Comparison of ENCODE assay signal across 19 mouse cellular contexts in the genomic region with DNA sequence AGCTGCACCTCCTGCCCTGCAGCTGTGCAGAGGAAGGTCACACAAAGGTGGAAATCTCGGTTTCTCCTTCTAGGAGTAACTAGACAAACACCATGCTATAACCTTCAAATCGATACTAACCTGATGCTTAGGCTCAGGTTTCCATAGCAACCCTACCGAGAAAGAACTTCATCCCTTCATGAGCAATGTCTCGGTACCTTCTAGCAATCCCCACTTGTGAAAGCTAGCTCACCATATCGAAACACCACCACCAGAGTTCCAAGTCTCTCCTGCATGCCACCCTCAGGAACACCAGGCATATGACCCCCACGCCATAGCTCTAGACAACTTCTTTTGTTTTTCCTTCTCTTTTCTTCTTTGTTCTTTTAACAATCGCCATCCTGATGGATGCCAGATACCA.
DNase-seq lines count a peak whose midpoint lies in the region; ATAC-seq and TF ChIP-seq lines count a peak whose summit lies in the region.
"Had no signal": no experiment of that assay in that cellular context is flagged by ENCODE, and none has a peak within 500 bp of the region (broad histone marks: within the 10 kb centered on the region; RNA-seq: fewer than 3 reads in every experiment).

No protein-coding gene starts in this region.

- H3K9me3 ChIP-seq in hindbrain, postnatal 0 days (ENCODE audit: low read length) = no peaks in the 10 kb centered on the region
- no peaks in the 10 kb centered on the region for H3K9me3 ChIP-seq in hindbrain, embryonic 11.5 days (ENCODE audit: control insufficient read depth, low read length)
- no peaks in the 10 kb centered on the region for H3K9me3 ChIP-seq in midbrain, embryonic 15.5 days
- H3K9me3 ChIP-seq in midbrain, embryonic 13.5 days = no peaks in the 10 kb centered on the region
- H3K9me3 ChIP-seq: embryonic facial prominence, embryonic 10.5 days; heart, embryonic 15.5 days had no signal

- H3K27me3 ChIP-seq in hindbrain, postnatal 0 days (ENCODE audit: insufficient read depth, low read length) = 0 out of 2 replicates have a peak, but pooled peaks cover 3% of the 10 kb centered on the region
- H3K27me3 ChIP-seq in hindbrain, embryonic 11.5 days (ENCODE audit: control insufficient read depth, insufficient read depth, low read length) = no peaks in the 10 kb centered on the region
- no peaks in the 10 kb centered on the region for H3K27me3 ChIP-seq in midbrain, embryonic 15.5 days (replicated peaks)
- H3K27me3 ChIP-seq in midbrain, embryonic 13.5 days = peaks cover 8% of the 10 kb centered on the region; the same call in 1 of the 2 replicates

- 0 out of 2 replicates have a peak overlapping the region, but pooled peaks have one; percentile 2 for H3K27ac ChIP-seq in hindbrain, postnatal 0 days
- no peak overlapping the region for H3K27ac ChIP-seq in hindbrain, embryonic 11.5 days (ENCODE audit: low read depth, low read length)
- H3K27ac ChIP-seq in midbrain, embryonic 15.5 days = peak overlapping the region; percentile 34
- H3K27ac ChIP-seq in midbrain, embryonic 13.5 days = no peak overlapping the region
- H3K27ac ChIP-seq in cortical plate, adult 2 months (ENCODE audit: insufficient read depth, low read length) = peak overlapping the region; percentile 50; the same call in 1 of the 2 replicates
- H3K27ac ChIP-seq: embryonic facial prominence, embryonic 10.5 days; heart, adult 2 months; heart, embryonic 15.5 days had no signal

- peaks cover 14% of the 10 kb centered on the region for H3K4me1 ChIP-seq in hindbrain, postnatal 0 days (ENCODE audit: insufficient read depth, low read length)
- H3K4me1 ChIP-seq in hindbrain, embryonic 11.5 days (replicated peaks; ENCODE audit: control insufficient read depth, insufficient read depth, low read length) = peaks cover 15% of the 10 kb centered on the region
- H3K4me1 ChIP-seq in midbrain, embryonic 15.5 days = peaks cover 17% of the 10 kb centered on the region
- peaks cover 41% of the 10 kb centered on the region for H3K4me1 ChIP-seq in midbrain, embryonic 13.5 days (replicated peaks)
- peaks cover 18% of the 10 kb centered on the region for H3K4me1 ChIP-seq in cortical plate, adult 2 months (ENCODE audit: control insufficient read depth, insufficient read depth, low read length)

- H3K4me3 ChIP-seq in hindbrain, postnatal 0 days (ENCODE audit: low read length) = no peak overlapping the region
- no peak overlapping the region for H3K4me3 ChIP-seq in hindbrain, embryonic 11.5 days (ENCODE audit: low read depth, low read length)
- no peak overlapping the region for H3K4me3 ChIP-seq in midbrain, embryonic 15.5 days
- H3K4me3 ChIP-seq in midbrain, embryonic 13.5 days (replicated peaks) = no peak overlapping the region
- H3K4me3 ChIP-seq in cortical plate, adult 2 months (ENCODE audit: insufficient read depth, low read length) = no peak overlapping the region
- H3K4me3 ChIP-seq: embryonic facial prominence, embryonic 10.5 days; heart, adult 2 months; heart, embryonic 15.5 days had no signal

- ATAC-seq in hindbrain, postnatal 0 days = no peak
- ATAC-seq in hindbrain, embryonic 11.5 days (ENCODE audit: low FRiP score) = no peak
- no peak for ATAC-seq in midbrain, embryonic 15.5 days (replicated peaks)
- ATAC-seq in midbrain, embryonic 13.5 days = no peak
- ATAC-seq: forebrain, embryonic 16.5 days; hindbrain, embryonic 16.5 days had no signal

- no peak for TF ChIP-seq CTCF in hindbrain, postnatal 0 days (IDR thresholded peaks at IDR 0.05; ENCODE audit: low read depth)
- TF ChIP-seq CTCF in cortical plate, adult 2 months (IDR thresholded peaks at IDR 0.05; ENCODE audit: extremely low read depth, insufficient read depth, low read length) = no peak

- TF ChIP-seq POLR2A in cortical plate, adult 2 months (IDR thresholded peaks at IDR 0.05; ENCODE audit: extremely low read depth, insufficient read depth, low read length) = no peak

- H3K36me3 ChIP-seq in hindbrain, postnatal 0 days (ENCODE audit: insufficient read depth, low read length) = no peaks in the 10 kb centered on the region
- no peaks in the 10 kb centered on the region for H3K36me3 ChIP-seq in hindbrain, embryonic 11.5 days (ENCODE audit: control insufficient read depth, insufficient read depth, low read length)
- H3K36me3 ChIP-seq in midbrain, embryonic 15.5 days (replicated peaks) = no peaks in the 10 kb centered on the region
- H3K36me3 ChIP-seq in midbrain, embryonic 13.5 days = no peaks in the 10 kb centered on the region
- H3K36me3 ChIP-seq: embryonic facial prominence, embryonic 10.5 days; heart, embryonic 15.5 days had no signal

- WGBS in hindbrain, postnatal 0 days = 41% methylated on average over 7 of the region's 7 CpGs
- 69% methylated on average over 7 of the region's 7 CpGs for whole genome bisulfite sequencing in hindbrain, embryonic 11.5 days
- 49% methylated on average over 7 of the region's 7 CpGs for WGBS in midbrain, embryonic 15.5 days
- WGBS in midbrain, embryonic 13.5 days = 60% methylated on average over 7 of the region's 7 CpGs

- H3K4me2 ChIP-seq in hindbrain, postnatal 0 days (ENCODE audit: low read depth, low read length) = no peak overlapping the region
- H3K4me2 ChIP-seq in hindbrain, embryonic 11.5 days (replicated peaks; ENCODE audit: low read depth, low read length) = no peak overlapping the region
- H3K4me2 ChIP-seq in midbrain, embryonic 15.5 days = no peak overlapping the region
- no peak overlapping the region for H3K4me2 ChIP-seq in midbrain, embryonic 13.5 days (replicated peaks)
- H3K4me2 ChIP-seq: heart, embryonic 11.5 days; heart, embryonic 15.5 days had no signal

- no peak overlapping the region for H3K9ac ChIP-seq in hindbrain, postnatal 0 days (replicated peaks; ENCODE audit: low read length)
- H3K9ac ChIP-seq in hindbrain, embryonic 11.5 days (ENCODE audit: low read depth, low read length) = no peak overlapping the region
- no peak overlapping the region for H3K9ac ChIP-seq in midbrain, embryonic 15.5 days
- no peak overlapping the region for H3K9ac ChIP-seq in midbrain, embryonic 13.5 days (replicated peaks)
- H3K9ac ChIP-seq: heart, embryonic 15.5 days had no signal

- DNase-seq in hindbrain, postnatal 0 days (ENCODE audit: low spot score) = peak; percentile 35
- DNase-seq in hindbrain, embryonic 11.5 days (ENCODE audit: low spot score) = no peak
- DNase-seq in natural killer cell, adult 2 months (ENCODE audit: low spot score in 2 of 2) = no peak
- DNase-seq: adrenal gland, adult 2 months; adrenal gland, postnatal 36 days; cerebellum, adult 11-12 months; cerebellum, adult 9-11 months; cerebellum, postnatal 36 days; gastrocnemius, postnatal 14 days; heart, adult 2 months; heart, postnatal 14 days had no signal

Comparison
In these comparisons a context has a peak if more than half of its experiments do, and no peak if none do; other contexts are left out.
1. H3K27ac ChIP-seq: peak in hindbrain, postnatal 0 days (single experiment), midbrain, embryonic 15.5 days (single experiment) and cortical plate, adult 2 months (single experiment); none in hindbrain, embryonic 11.5 days (single experiment) and midbrain, embryonic 13.5 days (single experiment).